Mouse (Mus musculus): ENCODE results near the gene Dpy19l1. TPM values are rescaled to one million over a fixed set of nuclear protein-coding genes. Genes with fewer than 3 reads are reported as not detected.

Dpy19l1 gene
- total RNA-seq, 2 experiments from 2014 or later: 17.1 to 21.0 TPM

DNA sequence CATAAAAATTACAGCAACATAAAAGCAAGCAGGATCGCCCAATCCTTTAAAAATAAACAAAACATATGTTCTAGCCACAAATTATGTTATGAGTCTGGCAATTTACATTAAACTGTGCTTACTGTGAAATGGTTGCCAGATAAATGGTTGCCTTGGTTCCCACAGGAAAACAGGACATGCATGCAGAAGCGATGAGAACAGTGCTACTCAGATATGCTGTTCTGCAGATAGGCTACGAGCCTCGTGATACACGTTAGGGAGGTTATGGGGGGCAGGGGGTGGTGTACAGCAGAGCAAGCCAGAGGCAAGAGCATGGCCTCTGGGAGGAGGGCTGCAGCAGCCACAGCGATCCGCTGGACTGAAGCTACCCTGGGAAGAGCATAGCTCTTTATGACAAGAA, 29.1 kb downstream of the Dpy19l1 start:
- ATAC-seq (replicated peaks; ENCODE audit: low FRiP score, poor library complexity, severe bottlenecking): no peak

- no peak for ATAC-seq (replicated peaks; ENCODE audit: low FRiP score, poor library complexity, severe bottlenecking)
Measured at GRCm38 (mm10) chr9:24472514-24472913, 30.4 kb downstream of the Dpy19l1 start.

- ATAC-seq (replicated peaks; ENCODE audit: low FRiP score, poor library complexity, severe bottlenecking): no peak
Measured at GRCm38 (mm10) chr9:24470166-24470565, 32.8 kb downstream of the Dpy19l1 start.

- ATAC-seq (replicated peaks; ENCODE audit: low FRiP score, poor library complexity, severe bottlenecking): no peak
Measured at GRCm38 (mm10) chr9:24467186-24467585, 35.8 kb downstream of the Dpy19l1 start.

DNA sequence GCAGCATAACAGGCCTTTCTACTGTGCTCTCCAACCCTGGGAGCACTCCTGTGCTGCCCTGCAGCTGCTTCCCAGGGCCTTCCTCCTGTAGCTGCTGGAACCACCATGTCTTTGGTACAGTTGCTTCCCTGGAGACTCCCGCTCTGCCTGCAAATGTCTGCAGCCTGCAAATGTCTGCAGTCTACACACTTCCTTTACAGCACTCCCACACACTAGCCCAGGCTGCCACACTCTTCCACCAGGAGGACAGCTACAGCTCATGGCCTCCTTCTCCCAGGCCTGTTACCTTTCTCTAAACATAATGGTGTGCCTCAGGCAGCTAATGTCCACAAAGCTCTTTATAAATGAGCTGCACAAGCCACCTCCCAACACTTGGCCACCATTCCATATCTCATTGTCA, 36.3 kb downstream of the Dpy19l1 start:
- no peak; the same call in 1 of the 2 replicates for ATAC-seq (replicated peaks; ENCODE audit: low FRiP score, poor library complexity, severe bottlenecking)

GRCm38 (mm10) chr9:24461379-24461961, 41.5 kb downstream of the Dpy19l1 start:
- no peak for ATAC-seq (replicated peaks; ENCODE audit: low FRiP score, poor library complexity, severe bottlenecking)

DNA sequence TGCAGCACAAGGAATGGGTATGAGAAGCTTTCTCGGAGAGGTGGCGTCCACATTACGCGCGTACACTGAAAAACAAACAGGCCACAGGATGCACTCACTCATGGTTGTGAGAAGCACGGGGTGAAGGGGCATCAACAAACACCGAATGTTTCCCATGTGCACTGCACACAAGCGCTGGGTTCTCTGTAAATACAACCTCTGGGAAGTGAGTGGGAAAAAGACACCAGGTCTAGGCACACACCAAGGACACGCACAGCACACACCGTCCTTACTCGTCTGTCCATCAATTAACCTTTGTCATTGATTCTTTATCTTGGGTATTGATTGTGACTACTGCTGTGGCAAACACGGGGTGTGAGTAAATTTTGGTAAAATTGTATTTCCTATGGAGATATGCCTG, 49.1 kb downstream of the Dpy19l1 start:
- no peak for ATAC-seq (replicated peaks; ENCODE audit: low FRiP score, poor library complexity, severe bottlenecking)

GRCm38 (mm10) chr9:24450976-24451375, 52.0 kb downstream of the Dpy19l1 start:
- no peak for ATAC-seq (replicated peaks; ENCODE audit: low FRiP score, poor library complexity, severe bottlenecking)

GRCm38 (mm10) chr9:24450524-24450923, 52.4 kb downstream of the Dpy19l1 start:
- ATAC-seq (replicated peaks; ENCODE audit: low FRiP score, poor library complexity, severe bottlenecking): no peak

DNA sequence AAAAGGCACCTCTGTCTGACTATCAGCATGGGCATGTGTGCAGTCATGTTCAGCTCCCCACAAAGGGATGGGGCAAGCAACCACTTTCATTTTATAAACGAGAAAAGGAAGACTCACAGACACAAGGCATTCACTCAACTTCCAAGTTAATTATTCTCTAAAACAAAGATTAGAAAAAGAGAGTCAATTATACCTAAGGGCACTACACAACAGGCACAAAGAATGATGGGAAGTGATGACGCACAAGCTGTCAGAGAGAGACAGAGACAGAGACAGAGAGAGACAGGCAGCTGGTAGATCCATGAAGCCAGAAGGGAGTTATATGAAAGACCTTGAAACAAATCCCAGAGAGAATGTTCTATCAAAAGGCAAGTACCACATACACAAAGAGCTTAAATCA, 68.0 kb downstream of the Dpy19l1 start:
- no peak for ATAC-seq (replicated peaks; ENCODE audit: low FRiP score, poor library complexity, severe bottlenecking)

DNA sequence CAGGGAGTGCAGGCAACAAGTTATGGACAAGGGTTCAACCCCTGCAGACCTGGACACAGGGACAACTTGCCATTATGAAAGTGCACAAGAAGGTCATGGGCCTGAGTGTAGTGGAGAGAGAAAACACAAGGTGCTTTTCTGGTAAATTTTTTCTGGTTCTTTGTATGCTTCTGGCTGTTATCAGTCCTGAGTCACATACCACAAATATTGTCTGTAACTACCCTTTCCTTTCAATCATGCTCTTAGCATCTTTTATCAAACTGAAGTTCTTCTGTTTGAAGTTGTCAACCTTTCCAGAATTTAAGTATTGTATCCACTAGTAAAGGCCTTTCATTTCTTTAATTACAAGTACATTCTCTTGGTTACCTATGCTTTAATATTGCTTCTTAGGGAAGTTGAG, 73.2 kb downstream of the Dpy19l1 start:
- no peak for ATAC-seq (replicated peaks; ENCODE audit: low FRiP score, poor library complexity, severe bottlenecking)

DNA sequence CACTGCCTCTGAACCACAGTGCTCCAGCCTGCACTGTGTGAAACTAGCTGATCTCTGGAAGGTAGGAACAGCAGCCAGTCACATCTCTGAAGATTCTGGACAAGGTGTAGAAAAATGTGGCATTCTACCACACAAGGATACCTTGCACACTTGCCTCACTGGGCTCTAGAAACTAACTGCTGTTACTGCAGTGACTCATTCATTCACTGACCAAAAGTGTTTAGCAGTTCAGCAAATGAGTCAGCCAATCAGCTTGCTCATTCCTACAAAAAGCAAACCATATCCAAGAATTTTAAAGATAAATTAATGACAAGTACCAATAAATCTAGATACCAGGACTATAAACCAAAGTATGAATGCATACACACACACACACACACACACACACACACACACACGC, 77.3 kb downstream of the Dpy19l1 start:
- no peak for ATAC-seq (replicated peaks; ENCODE audit: low FRiP score, poor library complexity, severe bottlenecking)

GRCm38 (mm10) chr9:24423241-24423640, 79.7 kb downstream of the Dpy19l1 start:
- ATAC-seq (replicated peaks; ENCODE audit: low FRiP score, poor library complexity, severe bottlenecking): no peak

GRCm38 (mm10) chr9:24421888-24422287, 81.1 kb downstream of the Dpy19l1 start:
- ATAC-seq (replicated peaks; ENCODE audit: low FRiP score, poor library complexity, severe bottlenecking): no peak

DNA sequence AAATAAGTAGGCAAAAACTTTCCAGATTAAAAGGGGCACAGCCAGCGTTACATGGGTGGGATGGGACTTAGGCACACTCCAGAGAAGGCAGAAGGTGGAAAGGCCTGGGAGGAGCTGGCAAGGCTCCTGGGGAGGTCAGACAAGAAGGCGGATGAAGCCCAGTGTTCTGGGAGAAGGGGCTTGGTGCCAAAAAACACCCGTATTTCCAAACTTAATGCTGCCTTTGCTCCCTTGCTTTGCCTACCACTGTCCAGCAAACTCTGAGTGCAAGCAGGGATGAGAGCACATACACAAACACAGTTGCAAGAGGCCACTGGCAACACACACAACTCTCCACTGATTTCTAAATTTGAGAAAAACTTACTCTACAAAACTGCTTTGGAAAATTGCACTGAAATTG, 81.7 kb downstream of the Dpy19l1 start:
- ATAC-seq (replicated peaks; ENCODE audit: low FRiP score, poor library complexity, severe bottlenecking): no peak

GRCm38 (mm10) chr9:24420144-24420543, 82.8 kb downstream of the Dpy19l1 start:
- no peak for ATAC-seq (replicated peaks; ENCODE audit: low FRiP score, poor library complexity, severe bottlenecking)

GRCm38 (mm10) chr9:24418281-24418680, 84.7 kb downstream of the Dpy19l1 start:
- ATAC-seq (replicated peaks; ENCODE audit: low FRiP score, poor library complexity, severe bottlenecking): no peak

DNA sequence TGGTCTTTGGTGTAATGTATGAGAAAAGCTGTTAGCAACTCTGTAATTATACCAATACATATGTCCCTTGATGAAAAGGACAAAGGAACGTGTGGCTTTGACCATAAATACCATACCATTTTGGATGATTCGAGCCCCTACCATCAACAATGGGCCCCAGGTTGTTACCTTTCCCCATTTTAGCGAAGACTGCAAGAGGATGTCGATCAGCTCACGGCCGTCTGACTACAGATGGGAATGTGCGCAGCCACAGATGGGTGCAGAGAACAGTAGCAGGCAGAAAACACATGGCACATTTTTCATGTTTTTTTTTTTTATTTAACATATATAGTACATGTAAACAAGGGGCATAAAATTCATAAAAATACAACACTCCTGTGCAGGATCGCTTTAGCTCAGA, 91.5 kb downstream of the Dpy19l1 start:
- no peak for ATAC-seq (replicated peaks; ENCODE audit: low FRiP score, poor library complexity, severe bottlenecking)

DNA sequence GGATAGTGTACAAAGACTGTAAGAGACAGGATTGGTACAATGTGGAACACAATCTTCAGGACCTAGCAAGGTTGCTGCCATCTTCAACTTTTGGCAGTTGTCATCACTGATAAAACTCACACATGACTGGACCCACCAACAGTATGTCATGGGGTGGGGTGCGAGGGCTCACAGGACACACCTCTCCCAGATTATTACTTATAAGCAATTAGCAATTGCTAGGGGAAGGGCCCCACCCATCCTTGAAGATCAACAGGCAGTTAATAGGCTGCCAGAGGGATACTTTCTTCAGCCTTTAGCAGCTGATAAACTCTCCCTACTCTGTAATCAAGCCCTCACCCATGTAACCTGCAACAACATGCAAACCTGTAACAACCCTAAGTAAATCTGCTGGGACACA, 92.5 kb downstream of the Dpy19l1 start:
- no peak for ATAC-seq (replicated peaks; ENCODE audit: low FRiP score, poor library complexity, severe bottlenecking)

- ATAC-seq (replicated peaks; ENCODE audit: low FRiP score, poor library complexity, severe bottlenecking): no peak
Measured at GRCm38 (mm10) chr9:24407992-24408391, 94.9 kb downstream of the Dpy19l1 start.

GRCm38 (mm10) chr9:24394146-24394545, 108.8 kb downstream of the Dpy19l1 start:
- ATAC-seq (replicated peaks; ENCODE audit: low FRiP score, poor library complexity, severe bottlenecking): no peak

GRCm38 (mm10) chr9:24390807-24391370, 112.1 kb downstream of the Dpy19l1 start:
- no peak for ATAC-seq (replicated peaks; ENCODE audit: low FRiP score, poor library complexity, severe bottlenecking)

Measured in erythroblast, adult 5-6 weeks (primary cell).